Mouse (Mus musculus) stomach, postnatal 0 days (tissue): ENCODE measurements around the gene Fsd1. TPM values are rescaled to one million over a fixed set of nuclear protein-coding genes. Genes with fewer than 3 reads are reported as not detected.

Source experiments
- ATAC-seq: fragments of 200-750 bp; cut with Nextera tagmentation; 2 replicates; pipeline ENCODE4 v1.8.0; 2017; ENCODE audit not compliant: low FRiP score, low TSS enrichment
- DNase-seq: peaks from one replicate; pipeline ENCODE4 v3.0.0-alpha.2; 2016; ENCODE audit warnings: low spot score
- H3K27ac ChIP-seq: fragments of 300-500 bp; sonication (generic); replicated peaks from 2 replicates; pipeline ENCODE4 v1.5.1; 2014; ENCODE audit warnings: mild to moderate bottlenecking, control low read depth
- H3K27me3 ChIP-seq: fragments of 300-500 bp; sonication (generic); 2 replicates; pipeline ENCODE4 v1.6.1; 2014; ENCODE audit warnings: low read length; ENCODE audit not compliant: control insufficient read depth, insufficient read depth
- H3K36me3 ChIP-seq: fragments of 300-500 bp; sonication (generic); 2 replicates; pipeline ENCODE4 v1.6.1; 2014; ENCODE audit warnings: low read length, mixed read lengths; ENCODE audit not compliant: control insufficient read depth, insufficient read depth
- H3K4me1 ChIP-seq: fragments of 300-500 bp; sonication (generic); replicated peaks from 2 replicates; pipeline ENCODE4 v1.6.1; 2014; ENCODE audit warnings: antibody characterized with exemption; ENCODE audit not compliant: control insufficient read depth, insufficient read depth
- H3K4me2 ChIP-seq: fragments of 300-500 bp; sonication (generic); replicated peaks from 2 replicates; pipeline ENCODE4 v1.6.1; 2014; ENCODE audit warnings: low read depth, mild to moderate bottlenecking, control low read depth, moderate library complexity
- H3K4me3 ChIP-seq: fragments of 300-500 bp; sonication (generic); 2 replicates; pipeline ENCODE4 v1.5.1; 2014; ENCODE audit warnings: low read depth, low read length, control low read depth
- H3K9ac ChIP-seq: fragments of 300-500 bp; sonication (generic); 2 replicates; pipeline ENCODE4 v1.6.1; 2014; ENCODE audit warnings: mild to moderate bottlenecking, low read length, control low read depth, mixed read lengths
- H3K9me3 ChIP-seq: fragments of 300-500 bp; sonication (generic); 2 replicates; pipeline ENCODE4 v1.6.1; 2016; ENCODE audit warnings: low read length; ENCODE audit not compliant: control insufficient read depth
- CTCF ChIP-seq: IDR thresholded peaks from 2 replicates; pipeline ENCODE4 v1.5.1; 2016; ENCODE audit warnings: antibody characterized with exemption, low read depth, mild to moderate bottlenecking, moderate library complexity
- EP300 ChIP-seq: optimal IDR thresholded peaks from 2 replicates; pipeline ENCODE3; 2016; ENCODE audit warnings: antibody characterized with exemption
- WGBS: fragments of 180-500 bp; shearing (Covaris S2); extraction: QIAGEN DNeasy Blood & Tissue Kit; methylation state at CpG from one replicate; pipeline ENCODE4 v1.1.7; 2014; 5-methylcytosine and 5-hydroxymethylcytosine counted together
- polyA plus RNA-seq: library from polyadenylated mRNA; unstranded; fragments of >200 nt; fragmentation: Nextera tagmentation; extraction: Ambion mirVana; gene quantifications from 2 replicates; pipeline ENCODE4 v1.2.1, GENCODE M21; 2015

Gene Fsd1
- polyA plus RNA-seq, 1 experiment from 2014 or later = 3.5 TPM

DNA sequence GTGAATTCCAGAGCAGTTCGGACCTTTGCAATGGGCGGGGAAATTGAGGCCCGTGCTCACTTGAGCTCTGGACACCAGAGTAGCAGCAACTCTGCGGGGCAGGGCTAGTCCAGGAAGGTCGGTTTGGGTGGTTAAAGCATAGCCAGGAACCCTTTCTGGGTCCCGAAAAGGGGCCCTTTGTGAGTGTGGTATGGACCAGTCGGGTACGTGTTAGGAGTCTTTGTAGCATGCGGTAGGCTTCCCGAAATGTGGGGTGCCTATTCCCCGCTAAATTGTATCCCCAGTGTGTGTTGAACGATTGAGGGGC lies 54.5 kb downstream of the Fsd1 start:
- no peaks in the 10 kb centered on the region for H3K4me1 ChIP-seq
- 2% methylated on average over 12 of the region's 12 CpGs for WGBS
- H3K27ac ChIP-seq = peak overlapping the region; percentile 50
- peak overlapping the region; percentile 78 for H3K4me3 ChIP-seq
- peak overlapping the region; percentile 74 for H3K4me2 ChIP-seq
- DNase-seq (no peak), ATAC-seq (no peak)
- no peaks in the 10 kb centered on the region for H3K9me3 ChIP-seq
- H3K27me3 ChIP-seq = no peaks in the 10 kb centered on the region
- no peaks in the 10 kb centered on the region for H3K36me3 ChIP-seq
- TF ChIP-seq EP300 (no peak), CTCF (no peak)
- peak overlapping the region; percentile 73 for H3K9ac ChIP-seq

Other genes starting within 250 kb of the Fsd1 start
- gene Adgre4, start 236.5 kb upstream of the Fsd1 start, polyA plus RNA-seq = 0.21 and 0.23 TPM in 2 replicates
- 7.3 and 7.5 TPM in 2 replicates for gene Zfp119a, start 107.6 kb upstream of the Fsd1 start, polyA plus RNA-seq
- 7.5 and 7.7 TPM in 2 replicates for gene Zfp959, start 94.4 kb upstream of the Fsd1 start, polyA plus RNA-seq
- 4.9 and 5.8 TPM in 2 replicates for gene Zfp119b, start 37.0 kb upstream of the Fsd1 start, polyA plus RNA-seq
- 2.7 and 3.1 TPM in 2 replicates for gene Ebi3, start 33.9 kb upstream of the Fsd1 start, polyA plus RNA-seq
- 12.5 and 12.6 TPM in 2 replicates for gene Yju2, start 27.4 kb upstream of the Fsd1 start, polyA plus RNA-seq
- 3.2 and 3.4 TPM in 2 replicates for gene Shd, start 16.0 kb upstream of the Fsd1 start, polyA plus RNA-seq
- gene Stap2, start 19.1 kb downstream of the Fsd1 start, polyA plus RNA-seq = 44.2 and 50.6 TPM in 2 replicates
- 28.9 and 34.9 TPM in 2 replicates for gene Mpnd, start 19.2 kb downstream of the Fsd1 start, polyA plus RNA-seq
- 100 and 101 TPM in 2 replicates for gene Sh3gl1, start 50.1 kb downstream of the Fsd1 start, polyA plus RNA-seq
- gene Chaf1a, start 53.9 kb downstream of the Fsd1 start, polyA plus RNA-seq = 4.5 and 5.0 TPM in 2 replicates
- 43.0 and 45.1 TPM in 2 replicates for gene Ubxn6, start 88.5 kb downstream of the Fsd1 start, polyA plus RNA-seq
- gene Hdgfl2, start 93.1 kb downstream of the Fsd1 start, polyA plus RNA-seq = 37.8 and 38.4 TPM in 2 replicates
- gene Plin4, start 123.3 kb downstream of the Fsd1 start, polyA plus RNA-seq = 0.95 and 1.4 TPM in 2 replicates
- gene Plin5, start 131.1 kb downstream of the Fsd1 start, polyA plus RNA-seq = 0.48 and 0.65 TPM in 2 replicates
- 1.2 and 1.9 TPM in 2 replicates for gene Lrg1, start 135.5 kb downstream of the Fsd1 start, polyA plus RNA-seq
- gene Sema6b, start 153.8 kb downstream of the Fsd1 start, polyA plus RNA-seq = 0.31 and 0.39 TPM in 2 replicates
- gene Tnfaip8l1, start 176.0 kb downstream of the Fsd1 start, polyA plus RNA-seq = 4.4 and 5.2 TPM in 2 replicates
- gene Mydgf, start 197.4 kb downstream of the Fsd1 start, polyA plus RNA-seq = 77.0 and 83.0 TPM in 2 replicates
- 13.8 and 14.0 TPM in 2 replicates for gene Dpp9, start 232.4 kb downstream of the Fsd1 start, polyA plus RNA-seq